Mouse (Mus musculus) lung, postnatal 0 days (tissue): ENCODE data around the gene Fer1l5. TPM values are rescaled to one million over a fixed set of nuclear protein-coding genes. Genes with fewer than 3 reads are reported as not detected.
A peak's percentile ranks its signal among the peaks of the same experiment; 100 is the strongest.

Experiments
- ATAC-seq: fragments of 200-750 bp; cut with Nextera tagmentation; 2 replicates; pipeline ENCODE4 v1.8.0; 2017; ENCODE audit warnings: moderate library complexity
- DNase-seq: peaks from one replicate; pipeline ENCODE4 v3.0.0-alpha.2; 2016; ENCODE audit warnings: low spot score
- H3K27ac ChIP-seq: fragments of 300-500 bp; sonication (generic); 2 replicates; pipeline ENCODE4 v1.5.1; 2014; ENCODE audit warnings: antibody characterized with exemption, mild to moderate bottlenecking, low read length, mixed read lengths
- H3K27me3 ChIP-seq: fragments of 300-500 bp; sonication (generic); replicated peaks from 2 replicates; pipeline ENCODE4 v1.6.1; 2014; ENCODE audit warnings: low read length, mixed read lengths; ENCODE audit not compliant: insufficient read depth
- H3K36me3 ChIP-seq: fragments of 300-500 bp; sonication (generic); 2 replicates; pipeline ENCODE4 v1.6.1; 2014; ENCODE audit warnings: low read length, mixed read lengths; ENCODE audit not compliant: insufficient read depth
- H3K4me1 ChIP-seq: fragments of 300-500 bp; sonication (generic); 2 replicates; pipeline ENCODE4 v1.6.1; 2014; ENCODE audit warnings: antibody characterized with exemption, low read depth, low read length, mixed read lengths; ENCODE audit not compliant: insufficient read depth
- H3K4me2 ChIP-seq: fragments of 300-500 bp; sonication (generic); replicated peaks from 2 replicates; pipeline ENCODE4 v1.6.1; 2014; ENCODE audit warnings: low read depth, mild to moderate bottlenecking, low read length, moderate library complexity, mixed read lengths
- H3K4me3 ChIP-seq: fragments of 300-500 bp; sonication (generic); 2 replicates; pipeline ENCODE4 v1.5.1; 2014; ENCODE audit warnings: low read depth, low read length
- H3K9ac ChIP-seq: fragments of 300-500 bp; sonication (generic); replicated peaks from 2 replicates; pipeline ENCODE4 v1.6.1; 2014; ENCODE audit warnings: low read depth, mild to moderate bottlenecking
- H3K9me3 ChIP-seq: fragments of 300-500 bp; sonication (generic); 2 replicates; pipeline ENCODE4 v1.6.1; 2016; ENCODE audit warnings: low read length, mixed read lengths
- CTCF ChIP-seq: IDR thresholded peaks from 2 replicates; pipeline ENCODE4 v1.5.1; 2016; ENCODE audit warnings: antibody characterized with exemption, mild to moderate bottlenecking
- EP300 ChIP-seq: IDR thresholded peaks from 2 replicates; pipeline ENCODE4 v1.6.1; 2016; ENCODE audit warnings: antibody characterized with exemption, mild to moderate bottlenecking, control low read depth
- WGBS: fragments of 180-500 bp; shearing (Covaris S2); extraction: QIAGEN DNeasy Blood & Tissue Kit; methylation state at CpG from one replicate; pipeline ENCODE4 v1.1.7; 2014; 5-methylcytosine and 5-hydroxymethylcytosine counted together
- microRNA-seq: library from miRNA; unstranded; fragments of <30 nt; microRNA quantifications from one replicate; pipeline ENCODE4, GENCODE M21; 2016
- polyA plus RNA-seq: library from polyadenylated mRNA; unstranded; fragments of >200 nt; fragmentation: Nextera tagmentation; extraction: Ambion mirVana; gene quantifications from 2 replicates; pipeline ENCODE4 v1.2.1, GENCODE M21; 2015

Fer1l5 gene
- polyA plus RNA-seq, 1 experiment from 2014 or later, result 0.18 TPM

GRCm38 (mm10) chr1:36469811-36470444 is 97.8 kb downstream of the Fer1l5 start:
- DNase-seq (peak; percentile 55), ATAC-seq (no peak)

GRCm38 (mm10) chr1:36471181-36472105 is 99.4 kb downstream of the Fer1l5 start, which contains the start of gene Cnnm4:
Cnnm4 (plus strand) TSS chr1:36471620.
- Histone ChIP-seq H3K9me3 (no peaks in the 10 kb centered on the region), H3K36me3 (no peaks in the 10 kb centered on the region), H3K9ac (peak within 1 kb of the TSS; percentile 50), H3K4me3 (peak within 1 kb of the TSS; percentile 44), H3K4me2 (peak within 1 kb of the TSS; percentile 78), H3K4me1 (peaks cover 27% of the 10 kb centered on the region), H3K27me3 (no peaks in the 10 kb centered on the region), H3K27ac (peak within 1 kb of the TSS; percentile 78)
- TF ChIP-seq CTCF, result peak; percentile 64
- TF ChIP-seq EP300, result no peak
- DNase-seq (peak; percentile 95), ATAC-seq (peak; percentile 94)
- 2% methylated on average over 47 of the region's 98 CpGs for WGBS

More at GRCm38 (mm10) chr1:36469811-36470444, 97.8 kb downstream of the Fer1l5 start:
- 38% methylated on average over 2 of the region's 2 CpGs for WGBS
- no peak overlapping the region for H3K9ac ChIP-seq
- no peaks in the 10 kb centered on the region for H3K27me3 ChIP-seq
- no peaks in the 10 kb centered on the region for H3K9me3 ChIP-seq
- H3K27ac ChIP-seq, result no peak overlapping the region
- no peak for TF ChIP-seq EP300
- TF ChIP-seq CTCF, result no peak
- no peak overlapping the region for H3K4me3 ChIP-seq
- no peaks in the 10 kb centered on the region for H3K36me3 ChIP-seq
- H3K4me1 ChIP-seq, result peaks cover 23% of the 10 kb centered on the region
- H3K4me2 ChIP-seq, result no peak overlapping the region

Small RNA genes within 50 kb of the gene (microRNA-seq; reads per million reads assigned to microRNA genes)
- not detected for gene Mir6898

Other genes starting within 250 kb of the Fer1l5 start
- gene Uggt1, start 127.6 kb upstream of the Fer1l5 start, polyA plus RNA-seq, result 29.1 and 33.6 TPM in 2 replicates
- 12.7 and 15.9 TPM in 2 replicates for gene Neurl3, start 97.6 kb upstream of the Fer1l5 start, polyA plus RNA-seq
- gene Arid5a, start 64.6 kb upstream of the Fer1l5 start, polyA plus RNA-seq, result 14.9 and 15.3 TPM in 2 replicates
- 21.3 and 23.5 TPM in 2 replicates for gene Kansl3, start 3.1 kb upstream of the Fer1l5 start, polyA plus RNA-seq
- 15.9 and 25.1 TPM in 2 replicates for gene Lman2l, start 73.0 kb downstream of the Fer1l5 start, polyA plus RNA-seq
- gene Cnnm4, start 99.3 kb downstream of the Fer1l5 start, polyA plus RNA-seq, result 8.7 and 9.3 TPM in 2 replicates
- 3.3 TPM in 2 replicates for gene Cnnm3, start 139.6 kb downstream of the Fer1l5 start, polyA plus RNA-seq
- gene Ankrd23, start 164.6 kb downstream of the Fer1l5 start, polyA plus RNA-seq, result 6.2 and 10.5 TPM in 2 replicates
- gene Gm42417, start 167.1 kb downstream of the Fer1l5 start, polyA plus RNA-seq, result 0.62 TPM in 1 of 2 replicates, not detected in the other
- 19.4 and 23.1 TPM in 2 replicates for gene Ankrd39, start 175.2 kb downstream of the Fer1l5 start, polyA plus RNA-seq
- 11.7 and 15.0 TPM in 2 replicates for gene Sema4c, start 186.1 kb downstream of the Fer1l5 start, polyA plus RNA-seq